Mouse (Mus musculus) hindbrain, embryonic 11.5 days (tissue): ENCODE data around the gene Gm12185. TPM values are rescaled to one million over a fixed set of nuclear protein-coding genes. Genes with fewer than 3 reads are reported as not detected.
"Not testable (repeated sequence)": the region's sequence is repeated elsewhere in the genome, so short reads cannot be mapped to it uniquely, and the experiment has no call there.

Experiments used
- ATAC-seq: fragments of 200-750 bp; cut with Nextera tagmentation; 2 replicates; pipeline ENCODE4 v1.8.0; 2017; ENCODE audit warnings: mild to moderate bottlenecking, moderate TSS enrichment, moderate library complexity; ENCODE audit not compliant: low FRiP score
- DNase-seq: peaks from one replicate; pipeline ENCODE4 v3.0.0-alpha.2; 2015; ENCODE audit warnings: low spot score
- H3K27ac ChIP-seq: fragments of 300-500 bp; sonication (generic); 2 replicates; pipeline ENCODE4 v1.5.1; 2014; ENCODE audit warnings: mild to moderate bottlenecking, low read depth, low read length
- H3K27me3 ChIP-seq: fragments of 300-500 bp; sonication (generic); 2 replicates; pipeline ENCODE4 v1.6.1; 2014; ENCODE audit warnings: mild to moderate bottlenecking, low read length, moderate library complexity, mixed read lengths; ENCODE audit not compliant: control insufficient read depth, insufficient read depth
- H3K36me3 ChIP-seq: fragments of 300-500 bp; sonication (generic); 2 replicates; pipeline ENCODE4 v1.6.1; 2014; ENCODE audit warnings: mild to moderate bottlenecking, low read length, moderate library complexity, mixed read lengths; ENCODE audit not compliant: control insufficient read depth, insufficient read depth
- H3K4me1 ChIP-seq: fragments of 300-500 bp; sonication (generic); replicated peaks from 2 replicates; pipeline ENCODE4 v1.6.1; 2014; ENCODE audit warnings: low read length, mixed read lengths; ENCODE audit not compliant: control insufficient read depth, insufficient read depth
- H3K4me2 ChIP-seq: fragments of 300-500 bp; sonication (generic); replicated peaks from 2 replicates; pipeline ENCODE4 v1.6.1; 2014; ENCODE audit warnings: mild to moderate bottlenecking, low read depth, low read length
- H3K4me3 ChIP-seq: fragments of 300-500 bp; sonication (generic); 2 replicates; pipeline ENCODE4 v1.5.1; 2014; ENCODE audit warnings: low read depth, low read length
- H3K9ac ChIP-seq: fragments of 300-500 bp; sonication (generic); 2 replicates; pipeline ENCODE4 v1.6.1; 2014; ENCODE audit warnings: low read depth, low read length
- H3K9me3 ChIP-seq: fragments of 300-500 bp; sonication (generic); 2 replicates; pipeline ENCODE4 v1.6.1; 2016; ENCODE audit warnings: low read length; ENCODE audit not compliant: control insufficient read depth
- WGBS: fragments of 180-500 bp; shearing (Covaris S2); extraction: QIAGEN DNeasy Blood & Tissue Kit; methylation state at CpG from one replicate; pipeline ENCODE4 v1.1.7; 2014; 5-methylcytosine and 5-hydroxymethylcytosine counted together
- polyA plus RNA-seq: library from polyadenylated mRNA; unstranded; fragments of >200 nt; fragmentation: Nextera tagmentation; extraction: Ambion mirVana; gene quantifications from 2 replicates; pipeline ENCODE4 v1.2.1, GENCODE M21; 2014

The Gm12185 gene
- polyA plus RNA-seq, 1 experiment from 2014 or later, result not detected

DNA sequence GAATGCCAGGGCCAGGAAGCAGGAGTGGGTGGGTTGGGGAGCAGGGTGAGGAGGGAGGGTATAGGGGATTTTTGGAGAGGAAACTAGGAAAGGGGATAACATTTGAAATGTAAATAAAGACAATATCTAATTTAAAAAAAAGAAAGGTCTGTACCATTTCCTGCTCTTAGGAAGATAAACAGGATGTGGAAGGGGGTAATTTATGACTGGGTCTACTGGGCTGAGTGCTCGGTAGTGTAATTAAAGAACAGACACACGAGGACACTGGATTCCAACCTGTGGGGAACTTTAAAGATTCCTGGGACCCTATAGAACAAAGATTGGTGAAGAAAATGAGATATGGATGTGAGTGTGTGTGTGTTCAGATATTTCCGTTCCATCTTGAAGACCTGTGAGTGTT, 9.2 kb downstream of the Gm12185 start:
- H3K27ac ChIP-seq, H3K9me3 ChIP-seq, DNase-seq, ATAC-seq, H3K36me3 ChIP-seq, H3K27me3 ChIP-seq, H3K4me3 ChIP-seq, H3K9ac ChIP-seq, H3K4me2 ChIP-seq, H3K4me1 ChIP-seq: not testable (repeated sequence)
- WGBS, result no CpG with 5 or more reads among the region's 3 CpGs

DNA sequence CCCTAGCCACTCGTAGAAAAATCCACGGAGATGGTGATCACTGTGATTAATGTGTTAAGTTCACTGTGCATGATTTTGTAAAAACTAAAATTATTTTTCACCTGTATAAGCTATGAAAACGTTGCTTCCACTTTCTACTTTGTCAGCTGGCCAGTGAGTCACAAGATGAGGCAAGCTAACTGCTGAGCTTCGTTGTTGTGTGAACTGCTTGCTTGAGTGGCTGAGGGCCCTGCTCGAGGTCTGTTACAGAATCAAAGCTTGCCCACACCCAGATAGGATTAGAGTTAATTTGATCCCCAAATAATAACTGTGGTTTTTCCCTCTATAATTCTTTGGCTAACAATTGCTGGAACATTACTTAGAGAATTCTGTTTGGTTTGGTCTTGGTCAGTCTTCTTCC, 12.0 kb downstream of the Gm12185 start:
- H3K36me3 ChIP-seq, H3K9ac ChIP-seq, H3K4me1 ChIP-seq, ATAC-seq, H3K27me3 ChIP-seq, DNase-seq, H3K4me3 ChIP-seq, H3K9me3 ChIP-seq, H3K4me2 ChIP-seq, H3K27ac ChIP-seq: not testable (repeated sequence)
- no CpG with 5 or more reads among the region's 5 CpGs for WGBS

DNA sequence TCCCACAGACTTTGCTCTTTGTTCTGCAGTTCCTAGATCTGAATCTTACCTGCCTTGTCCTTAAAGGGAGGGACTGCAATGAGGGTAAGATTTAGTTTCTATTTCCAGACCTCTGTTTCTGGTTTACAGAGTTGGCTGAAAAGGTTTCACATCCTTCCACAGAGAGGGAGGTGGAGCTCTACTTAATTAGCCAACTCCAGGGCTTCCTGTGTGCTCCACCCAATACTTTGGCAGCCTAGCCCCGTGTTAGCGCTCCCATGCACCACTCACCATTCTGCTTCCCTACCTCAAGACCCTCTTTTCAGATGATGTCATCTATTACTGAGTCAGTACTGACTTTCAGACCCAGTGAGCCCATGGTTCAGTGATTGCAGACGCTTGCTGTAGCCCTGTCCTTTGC, 12.8 kb downstream of the Gm12185 start, which contains the start of gene 9930111J21Rik1:
Gene 9930111J21Rik1, minus strand, starts transcription at position 148 of the 400 bp plus-strand sequence.
- H3K27me3 ChIP-seq, H3K27ac ChIP-seq, H3K4me3 ChIP-seq, H3K4me1 ChIP-seq, H3K36me3 ChIP-seq, ATAC-seq, H3K9ac ChIP-seq, DNase-seq, H3K9me3 ChIP-seq, H3K4me2 ChIP-seq: not testable (repeated sequence)
- no CpG with 5 or more reads among the region's 3 CpGs for WGBS

DNA sequence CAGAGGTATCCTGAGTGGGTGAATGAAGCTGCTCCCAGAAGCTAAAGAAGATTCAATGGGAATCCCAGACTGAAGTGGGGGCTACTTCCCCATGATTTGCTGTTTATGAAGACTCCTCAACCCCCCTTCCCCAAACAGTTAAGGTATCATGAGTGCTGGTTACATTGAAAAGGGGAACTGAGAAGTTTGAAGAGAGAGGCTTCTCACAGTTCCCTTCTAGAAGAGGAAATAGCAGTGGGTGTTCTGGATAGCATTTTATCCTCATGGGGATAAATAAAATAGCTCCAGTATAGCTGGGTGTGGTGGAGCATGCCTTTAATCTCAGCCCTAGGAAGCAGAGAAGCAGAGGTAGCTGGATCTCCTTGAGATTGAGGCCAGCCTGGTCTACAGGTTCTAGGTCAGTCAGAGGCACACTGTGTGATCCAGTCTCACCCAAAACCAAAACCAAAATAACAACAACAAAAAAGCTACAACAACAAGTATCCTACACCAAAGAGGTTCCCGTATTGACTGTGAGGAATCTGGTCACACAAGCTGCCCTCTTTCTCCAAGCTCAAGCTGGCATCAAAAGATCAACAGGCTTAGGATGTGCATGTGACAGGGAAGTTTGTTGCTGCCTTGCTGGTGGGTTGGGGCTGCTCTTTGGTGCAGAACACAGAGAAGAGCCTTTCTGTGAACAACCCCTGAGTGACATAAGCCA, 13.6 kb downstream of the Gm12185 start, which contains the start of gene Olfr56:
Gene Olfr56, plus strand, starts transcription at position 650 of the 700 bp plus-strand sequence.
- H3K36me3 ChIP-seq, H3K4me2 ChIP-seq, H3K4me3 ChIP-seq, H3K27me3 ChIP-seq, DNase-seq, ATAC-seq, H3K9me3 ChIP-seq, H3K9ac ChIP-seq, H3K27ac ChIP-seq, H3K4me1 ChIP-seq: not testable (repeated sequence)
- WGBS, result no CpG with 5 or more reads among the region's 1 CpGs

DNA sequence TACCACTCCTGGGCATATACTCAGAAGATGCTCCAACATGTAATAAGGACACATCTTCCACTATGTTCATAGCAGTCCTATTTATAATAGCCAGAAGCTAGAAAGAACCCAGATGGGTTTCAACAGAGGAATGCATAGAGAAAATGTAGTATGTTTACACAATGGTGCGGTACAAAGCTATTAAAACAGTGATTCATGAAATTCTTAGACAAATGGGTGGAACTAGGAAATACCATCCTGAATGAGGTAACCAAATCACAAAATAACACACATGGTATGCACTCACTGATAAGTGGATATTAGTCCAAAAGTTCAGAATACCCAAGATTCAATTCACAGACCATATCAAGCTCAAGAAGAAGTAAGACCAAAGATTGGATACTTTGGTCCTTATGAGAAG, 17.3 kb downstream of the Gm12185 start:
- not testable (repeated sequence) for ATAC-seq, H3K9me3 ChIP-seq, H3K4me3 ChIP-seq, H3K4me2 ChIP-seq, DNase-seq, H3K9ac ChIP-seq, H3K27me3 ChIP-seq, H3K36me3 ChIP-seq, H3K4me1 ChIP-seq, H3K27ac ChIP-seq
- WGBS, result no CpG with 5 or more reads among the region's 1 CpGs

DNA sequence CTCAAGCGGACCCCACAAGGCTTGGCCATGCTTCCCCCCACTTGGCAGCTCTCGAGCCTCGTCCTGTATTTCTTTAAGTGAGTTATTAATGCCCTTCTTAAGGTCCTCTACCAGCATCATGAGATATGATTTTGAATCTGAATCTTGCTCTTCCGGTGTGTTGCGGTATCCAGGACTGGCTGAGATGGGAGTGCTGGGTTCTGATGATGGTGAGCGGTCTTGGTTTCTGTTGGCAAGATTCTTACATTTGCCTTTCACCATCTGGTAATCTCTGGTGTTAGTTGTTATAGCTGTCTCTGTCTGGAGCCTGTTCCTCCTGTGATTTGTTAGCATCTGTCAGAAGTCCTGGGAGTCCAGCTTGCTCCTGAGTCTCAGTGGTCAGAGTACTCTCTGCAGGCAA, 45.9 kb downstream of the Gm12185 start, which contains the start of gene Psme2b:
Gene Psme2b, minus strand, starts transcription at position 101 of the 400 bp plus-strand sequence.
- H3K27me3 ChIP-seq, ATAC-seq, DNase-seq, H3K9ac ChIP-seq, H3K27ac ChIP-seq, H3K36me3 ChIP-seq, H3K4me1 ChIP-seq, H3K9me3 ChIP-seq, H3K4me2 ChIP-seq, H3K4me3 ChIP-seq: not testable (repeated sequence)
- WGBS, result 92% methylated on average over 6 of the region's 6 CpGs

DNA sequence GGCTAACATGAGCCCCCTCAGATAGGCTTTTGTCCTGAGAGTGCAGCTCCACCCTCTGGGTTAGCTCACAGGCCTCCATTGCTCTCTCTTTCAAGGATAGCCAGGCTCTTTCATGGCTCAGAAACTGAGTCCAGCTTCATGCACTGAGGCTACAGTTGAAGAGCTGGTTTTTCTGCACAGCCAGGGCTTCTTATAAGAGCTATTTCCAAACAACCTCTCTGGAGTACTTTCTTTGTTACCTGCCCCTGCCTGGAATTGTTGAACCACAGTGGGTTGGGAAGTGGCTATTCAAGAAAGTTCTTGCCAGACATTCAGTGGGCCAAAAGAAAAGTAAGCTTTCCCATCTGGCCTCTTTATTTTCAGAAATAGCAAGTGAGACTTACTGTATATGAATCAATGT, 52.7 kb downstream of the Gm12185 start:
- not testable (repeated sequence) for DNase-seq, ATAC-seq, H3K9me3 ChIP-seq, H3K27ac ChIP-seq, H3K4me3 ChIP-seq, H3K27me3 ChIP-seq, H3K9ac ChIP-seq, H3K36me3 ChIP-seq, H3K4me2 ChIP-seq, H3K4me1 ChIP-seq

DNA sequence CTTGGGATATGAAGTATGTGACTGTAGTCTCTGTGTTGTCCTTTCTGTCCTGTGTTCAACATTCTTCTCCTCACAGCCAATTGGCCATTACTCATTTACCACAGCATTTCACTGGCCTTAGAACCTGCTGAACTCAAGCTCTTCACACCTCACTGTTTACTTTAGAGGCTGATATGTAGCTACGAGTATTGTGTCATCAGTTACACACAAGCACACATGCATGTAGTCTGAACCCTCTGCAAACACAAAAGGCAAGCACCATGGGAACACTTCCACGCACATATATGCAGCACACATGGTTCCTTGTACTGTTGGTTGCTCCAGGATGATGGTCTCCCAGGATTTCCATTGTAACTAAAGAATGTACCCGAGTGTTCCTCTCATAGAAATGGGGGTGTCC, 56.7 kb downstream of the Gm12185 start:
- H3K36me3 ChIP-seq, H3K27ac ChIP-seq, H3K9ac ChIP-seq, H3K4me1 ChIP-seq, ATAC-seq, H3K4me3 ChIP-seq, DNase-seq, H3K9me3 ChIP-seq, H3K4me2 ChIP-seq, H3K27me3 ChIP-seq: not testable (repeated sequence)
- WGBS, result no CpG with 5 or more reads among the region's 3 CpGs

DNA sequence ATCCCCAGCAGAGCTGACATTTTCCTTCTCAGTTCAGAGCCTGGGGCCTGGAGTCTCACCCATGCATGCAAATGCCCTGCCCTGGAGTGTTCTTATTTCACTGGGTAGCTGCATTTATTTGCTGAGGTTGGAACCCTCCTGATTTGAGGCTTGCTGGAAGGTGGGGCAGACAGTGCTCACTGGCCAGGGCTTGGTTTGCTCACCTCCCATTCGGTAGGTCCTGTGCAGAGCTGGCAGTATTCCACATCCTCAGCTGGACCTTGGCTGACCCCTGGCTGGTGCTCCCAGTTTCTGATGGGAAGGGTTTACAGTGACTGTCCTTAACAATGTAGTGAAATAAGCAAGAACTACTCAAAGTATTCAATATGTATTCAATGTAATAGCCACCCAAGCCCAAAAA, 58.1 kb downstream of the Gm12185 start:
- H3K4me1 ChIP-seq, result not testable (repeated sequence)
- 100% methylated on average over 1 of the region's 1 CpGs for WGBS

More for the DNA sequence above, 58.1 kb downstream of the Gm12185 start:
- H3K27me3 ChIP-seq, DNase-seq, H3K4me3 ChIP-seq, H3K9me3 ChIP-seq, H3K9ac ChIP-seq, H3K36me3 ChIP-seq, H3K27ac ChIP-seq, H3K4me2 ChIP-seq, ATAC-seq: not testable (repeated sequence)
